Mouse (Mus musculus) gastrocnemius, postnatal 25 days (tissue): ENCODE measurements around the gene Crip2. TPM values are rescaled to one million over a fixed set of nuclear protein-coding genes. Genes with fewer than 3 reads are reported as not detected.

Source experiments
- DNase-seq: peaks from one replicate; pipeline ENCODE4 v3.0.0; 2022
- total RNA-seq, 2 experiments: library from RNA; stranded (reverse); gene quantifications; 1 replicate in 1 of 2; 2 replicates in 1 of 2; pipeline ENCODE4 v1.2.3; 2021

Gene Crip2
- total RNA-seq, 2 experiments from 2014 or later, result 39.5 to 52.5 TPM

GRCm38 (mm10) chr12:113131601-113132000 lies 8.4 kb upstream of the Crip2 start:
- DNase-seq, result no peak

GRCm38 (mm10) chr12:113132567-113132966 lies 7.5 kb upstream of the Crip2 start:
- peak; percentile 78 for DNase-seq

- no peak for DNase-seq
Observed at GRCm38 (mm10) chr12:113133260-113133659, 6.8 kb upstream of the Crip2 start.

DNA sequence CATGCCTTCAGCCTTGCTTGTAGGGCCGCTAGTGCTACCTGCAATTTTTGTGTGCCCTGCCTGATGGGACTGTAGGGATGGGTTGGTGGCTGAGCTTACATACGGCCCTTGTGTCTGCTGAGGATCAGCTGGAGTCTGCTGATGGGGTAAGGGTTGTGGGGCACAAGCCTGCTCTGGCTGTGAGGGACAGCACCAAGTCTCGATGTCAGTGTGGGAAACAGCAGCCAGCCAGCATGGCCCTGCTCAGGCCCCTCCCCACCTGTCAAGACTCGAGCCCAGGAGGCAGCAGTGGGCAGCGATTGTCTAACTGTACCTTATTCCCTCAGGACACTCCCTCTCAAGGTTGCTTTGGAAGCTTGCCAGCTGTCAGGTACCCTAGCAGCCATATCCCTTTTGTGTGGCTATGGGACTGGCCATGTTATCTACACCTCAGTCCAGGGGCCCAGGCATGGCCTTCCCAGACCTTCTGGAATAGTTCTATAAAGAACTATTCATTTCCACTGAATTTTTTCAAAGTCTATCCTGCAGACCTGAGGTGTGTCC lies 6.1 kb upstream of the Crip2 start:
- no peak for DNase-seq

GRCm38 (mm10) chr12:113134502-113134901 lies 5.5 kb upstream of the Crip2 start:
- no peak for DNase-seq

DNA sequence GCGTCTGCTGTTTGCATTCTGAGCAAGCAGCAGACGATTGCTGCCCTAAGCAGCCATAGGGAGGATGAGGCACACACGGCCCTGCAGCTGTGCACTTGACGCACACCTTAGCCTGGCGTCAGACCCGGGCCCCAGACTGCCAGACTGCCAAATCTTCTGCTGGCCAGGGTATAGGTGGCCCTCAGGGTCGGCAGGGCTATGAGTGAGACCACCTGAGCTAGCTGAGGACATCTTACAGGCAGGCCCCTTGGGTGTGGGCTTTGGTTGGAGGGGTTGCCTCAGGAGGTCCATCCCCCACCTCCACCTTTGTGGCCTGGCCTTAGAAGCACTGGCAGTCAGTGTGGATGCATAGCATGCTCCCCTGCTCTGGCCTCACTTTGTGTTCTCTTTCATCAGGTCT lies 4.6 kb upstream of the Crip2 start:
- no peak for DNase-seq

DNA sequence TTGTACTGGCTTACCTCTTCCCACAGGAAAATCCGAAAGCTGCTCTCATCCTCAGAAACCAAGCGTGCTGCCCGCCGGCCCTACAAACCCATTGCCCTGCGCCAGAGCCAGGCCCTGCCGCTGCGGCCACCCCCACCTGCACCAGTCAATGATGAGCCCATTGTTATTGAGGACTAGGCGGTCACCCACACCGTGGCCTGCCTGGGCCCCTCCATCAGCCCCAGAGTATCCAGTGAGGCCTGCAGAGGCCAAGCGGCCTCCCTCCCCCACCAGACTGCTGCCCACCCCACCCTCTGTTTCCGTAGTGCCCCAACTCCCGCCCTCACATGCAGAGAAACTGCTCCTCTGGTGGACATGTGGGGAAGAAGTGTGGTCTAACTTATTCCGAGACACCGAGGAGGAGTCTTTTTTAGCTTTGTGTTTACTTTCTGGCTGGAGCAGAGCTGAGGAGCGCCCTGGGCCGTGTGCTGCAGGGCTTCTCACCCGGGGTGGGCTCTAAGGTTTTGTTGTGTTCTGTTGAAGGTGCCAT lies 3.5 kb upstream of the Crip2 start:
- no peak for DNase-seq

- DNase-seq, result no peak
Observed at GRCm38 (mm10) chr12:113137260-113138213, 2.5 kb upstream of the Crip2 start.

DNA sequence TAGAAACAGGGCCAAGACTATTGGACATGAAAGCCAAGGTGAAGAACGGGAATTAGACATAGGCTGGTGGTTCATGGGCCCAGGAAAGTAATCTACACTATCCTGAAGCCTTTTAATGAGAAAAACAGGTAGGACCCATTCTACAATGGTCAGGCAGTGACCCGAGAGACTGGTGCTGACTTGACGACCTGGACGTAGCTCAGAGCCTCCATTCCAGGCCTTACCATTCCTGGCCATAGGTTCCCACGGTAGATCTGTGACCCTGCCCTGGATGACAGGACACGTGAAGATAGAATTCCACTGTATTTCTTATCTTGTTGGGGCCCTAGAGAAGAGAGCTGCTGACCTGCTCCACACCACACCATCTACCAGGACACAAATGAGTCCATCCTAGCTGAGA lies 1.7 kb upstream of the Crip2 start:
- no peak for DNase-seq

DNA sequence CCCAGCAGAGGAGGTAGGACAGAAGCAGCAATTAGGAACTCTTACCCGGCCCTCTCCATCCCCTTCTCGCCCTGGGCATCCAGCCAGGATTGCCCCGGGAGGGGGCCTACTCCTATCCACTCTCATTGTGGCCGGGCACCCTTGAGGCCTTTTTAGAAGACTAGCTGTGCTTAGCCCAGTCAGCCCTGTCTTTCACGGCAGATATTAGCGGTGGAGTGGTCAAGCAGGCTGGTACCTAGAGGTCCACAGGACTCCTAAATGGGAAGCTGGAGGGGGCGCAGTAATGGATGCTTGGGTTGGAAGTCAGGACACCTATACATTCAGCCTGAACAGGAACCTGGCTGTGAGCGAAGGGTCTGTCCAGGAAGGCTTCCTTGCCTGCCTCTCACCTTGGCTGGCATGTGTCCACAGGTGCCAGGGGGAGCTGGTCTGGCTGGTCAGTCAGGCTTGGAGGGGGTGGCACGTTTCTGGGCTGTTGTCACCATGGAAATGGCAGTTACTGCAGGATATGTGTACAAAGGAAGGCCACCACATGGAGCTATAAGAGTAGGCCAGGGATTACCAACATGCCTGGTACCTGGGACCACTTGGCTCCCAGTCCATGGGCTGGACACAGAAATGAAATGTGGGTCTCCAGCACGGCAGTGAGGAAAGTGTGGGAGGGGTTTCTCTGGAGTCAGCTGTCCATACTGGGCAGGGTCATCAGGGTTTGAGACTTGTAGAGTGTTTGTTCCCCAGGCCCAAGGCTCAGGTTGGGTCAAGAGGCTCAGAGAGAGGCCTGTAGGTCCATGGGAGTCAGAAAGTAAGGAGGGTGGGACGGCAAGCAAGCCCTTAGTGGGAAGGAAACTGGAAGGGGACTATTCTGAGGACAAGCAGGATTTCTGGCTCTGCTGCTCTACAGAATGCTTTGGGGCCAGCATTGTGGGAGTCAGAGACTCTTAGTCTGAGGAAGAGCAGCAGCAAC lies 853 bp upstream of the Crip2 start:
- DNase-seq, result no peak

- DNase-seq, result peak; percentile 52
Observed at GRCm38 (mm10) chr12:113140616-113141411, 778 bp downstream of the Crip2 start.

GRCm38 (mm10) chr12:113141531-113141973 lies 1.5 kb downstream of the Crip2 start:
- peak; percentile 69 for DNase-seq

GRCm38 (mm10) chr12:113142021-113142975 lies 2.3 kb downstream of the Crip2 start:
- DNase-seq, result peak; percentile 90

GRCm38 (mm10) chr12:113143164-113143563 lies 3.1 kb downstream of the Crip2 start:
- DNase-seq, result peak; percentile 51

DNA sequence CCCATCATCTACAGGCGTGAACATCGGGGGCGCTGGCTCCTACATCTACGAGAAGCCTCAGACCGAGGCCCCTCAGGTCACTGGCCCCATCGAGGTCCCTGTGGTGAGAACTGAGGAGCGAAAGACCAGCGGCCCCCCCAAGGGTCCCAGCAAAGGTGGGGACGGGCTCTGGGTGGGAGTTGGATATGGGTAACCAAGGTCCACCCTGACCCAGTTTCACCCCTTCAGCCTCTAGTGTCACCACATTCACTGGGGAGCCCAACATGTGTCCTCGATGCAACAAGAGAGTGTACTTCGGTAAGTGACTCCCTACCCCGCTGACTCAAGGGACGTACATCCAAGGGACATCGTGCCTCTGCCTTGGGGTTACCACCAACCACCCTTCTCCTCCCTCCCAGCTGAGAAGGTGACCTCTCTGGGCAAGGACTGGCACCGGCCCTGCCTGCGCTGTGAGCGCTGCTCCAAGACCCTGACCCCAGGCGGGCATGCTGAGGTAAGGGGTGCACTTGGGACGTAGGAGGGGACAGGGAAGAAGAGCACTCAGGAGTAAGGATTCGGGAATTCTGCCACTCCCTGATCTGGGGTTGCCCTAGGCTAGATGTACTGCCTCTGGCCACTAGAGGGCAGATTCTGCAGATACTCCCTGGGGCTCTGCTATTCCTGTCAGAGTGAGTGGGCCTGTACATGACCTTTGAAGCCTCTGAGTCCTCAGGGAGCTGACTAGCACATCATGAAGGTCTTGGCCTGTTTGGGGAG lies 4.1 kb downstream of the Crip2 start:
- DNase-seq, result no peak

- no peak for DNase-seq
Observed at GRCm38 (mm10) chr12:113144886-113145285, 4.8 kb downstream of the Crip2 start.

DNA sequence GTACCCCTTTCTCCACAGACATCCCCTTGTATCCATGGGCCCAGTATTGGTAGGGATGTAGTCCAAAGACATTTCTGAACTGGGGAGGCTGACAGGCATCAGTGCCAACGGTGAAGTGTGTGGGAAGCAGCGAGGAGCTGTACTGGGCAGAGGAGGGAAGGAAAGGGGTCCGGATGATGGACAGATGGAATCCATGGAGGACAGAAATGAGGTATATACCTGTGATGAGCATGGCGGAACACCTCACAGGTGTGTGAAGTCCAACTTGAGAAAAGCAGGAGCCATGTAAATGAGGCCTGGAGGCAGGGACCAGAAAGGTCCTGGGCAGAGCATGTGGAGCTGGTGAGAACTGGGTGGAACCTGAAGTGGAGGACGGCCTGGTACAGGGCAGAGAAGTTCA lies 5.6 kb downstream of the Crip2 start:
- DNase-seq, result no peak

DNA sequence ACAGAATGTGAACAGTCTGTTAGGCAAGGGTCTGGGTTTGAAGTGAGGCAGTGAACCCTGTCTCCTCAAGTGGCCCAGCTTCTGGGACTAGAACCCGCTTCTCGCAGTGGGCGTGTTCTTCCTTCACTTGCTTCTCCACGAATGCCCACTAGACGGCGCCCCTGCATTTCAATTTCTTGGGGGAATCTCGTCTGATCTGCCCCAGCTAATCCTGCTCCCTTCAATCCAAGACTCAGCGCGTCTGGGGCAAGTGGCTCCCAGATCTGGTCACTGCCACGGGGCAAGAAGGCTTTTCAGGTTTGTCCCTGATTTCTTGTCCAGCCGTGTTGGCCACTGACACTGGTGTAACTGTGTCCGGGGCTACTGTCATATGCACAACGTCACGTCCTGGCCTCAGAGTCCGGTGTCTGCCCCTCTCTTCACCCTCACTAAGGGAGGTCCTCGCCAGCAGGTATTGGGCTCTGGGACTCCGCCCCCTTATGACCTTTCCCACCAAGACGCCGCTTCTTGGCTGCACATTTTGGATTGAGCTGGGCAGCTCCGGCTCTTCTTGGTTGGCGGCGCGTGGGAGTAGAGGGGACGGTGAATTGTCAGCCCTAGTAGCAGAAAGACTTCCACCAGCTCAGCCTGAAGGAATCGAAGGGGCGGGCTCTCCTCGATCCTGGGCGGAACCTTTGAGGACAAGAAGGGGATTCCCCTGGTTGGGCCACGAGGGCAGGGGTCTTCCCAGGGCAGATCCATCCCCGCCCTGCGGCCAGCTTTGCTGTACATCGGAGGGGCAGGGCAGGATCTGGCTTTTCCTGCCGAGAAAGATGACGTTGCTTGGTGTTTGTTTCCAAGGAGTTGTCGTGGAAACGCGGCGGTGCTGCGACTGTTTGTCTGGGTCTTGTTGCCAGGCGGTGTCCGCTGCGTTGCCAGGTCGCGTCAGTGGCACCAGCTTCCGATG lies 6.3 kb downstream of the Crip2 start, which contains the start of gene Crip1:
Gene Crip1, plus strand, starts transcription at position 205 of the 946 bp plus-strand sequence.
- peak; percentile 77 for DNase-seq
